Mouse (Mus musculus) midbrain, embryonic 11.5 days (tissue): ENCODE results near the gene Klhl29. TPM values are rescaled to one million over a fixed set of nuclear protein-coding genes. Genes with fewer than 3 reads are reported as not detected.
"Not testable (repeated sequence)": the region's sequence is repeated elsewhere in the genome, so short reads cannot be mapped to it uniquely, and the experiment has no call there.

Experiments
- ATAC-seq: fragments of 200-750 bp; cut with Nextera tagmentation; 2 replicates; pipeline ENCODE4 v1.8.0; 2017; ENCODE audit warnings: moderate TSS enrichment, moderate library complexity; ENCODE audit not compliant: low FRiP score
- DNase-seq: peaks from one replicate; pipeline ENCODE4 v3.0.0; 2015; ENCODE audit warnings: low spot score; ENCODE audit errors: missing footprints
- H3K27ac ChIP-seq: fragments of 300-500 bp; sonication (generic); 2 replicates; pipeline ENCODE4 v1.5.1; 2014; ENCODE audit warnings: low read depth, low read length
- H3K27me3 ChIP-seq: fragments of 300-500 bp; sonication (generic); 2 replicates; pipeline ENCODE4 v1.6.1; 2014; ENCODE audit warnings: mild to moderate bottlenecking, low read length, moderate library complexity, mixed read lengths; ENCODE audit not compliant: control insufficient read depth, insufficient read depth
- H3K36me3 ChIP-seq: fragments of 300-500 bp; sonication (generic); 2 replicates; pipeline ENCODE4 v1.6.1; 2014; ENCODE audit warnings: mild to moderate bottlenecking, low read length, moderate library complexity, mixed read lengths; ENCODE audit not compliant: control insufficient read depth, insufficient read depth
- H3K4me1 ChIP-seq: fragments of 300-500 bp; sonication (generic); 2 replicates; pipeline ENCODE4 v1.6.1; 2014; ENCODE audit warnings: low read length; ENCODE audit not compliant: control insufficient read depth, insufficient read depth
- H3K4me2 ChIP-seq: fragments of 300-500 bp; sonication (generic); 2 replicates; pipeline ENCODE4 v1.6.1; 2014; ENCODE audit warnings: mild to moderate bottlenecking, moderate library complexity
- H3K4me3 ChIP-seq: fragments of 300-500 bp; sonication (generic); 2 replicates; pipeline ENCODE4 v1.5.1; 2014; ENCODE audit warnings: low read depth, low read length
- H3K9ac ChIP-seq: fragments of 300-500 bp; sonication (generic); 2 replicates; pipeline ENCODE4 v1.6.1; 2014; ENCODE audit warnings: low read length
- H3K9me3 ChIP-seq: fragments of 300-500 bp; sonication (generic); 2 replicates; pipeline ENCODE4 v1.6.1; 2016; ENCODE audit warnings: low read length; ENCODE audit not compliant: control insufficient read depth
- WGBS: fragments of 180-500 bp; shearing (Covaris S2); extraction: QIAGEN DNeasy Blood & Tissue Kit; methylation state at CpG from one replicate; pipeline ENCODE4 v1.1.7; 2014; 5-methylcytosine and 5-hydroxymethylcytosine counted together
- polyA plus RNA-seq: library from polyadenylated mRNA; unstranded; fragments of >200 nt; fragmentation: Nextera tagmentation; extraction: Ambion mirVana; gene quantifications from 2 replicates; pipeline ENCODE4 v1.2.1, GENCODE M21; 2014

Gene Klhl29
- polyA plus RNA-seq, 1 experiment from 2014 or later = 2.0 TPM

- 91% methylated on average over 3 of the region's 3 CpGs for WGBS
Observed at GRCm38 (mm10) chr12:5364836-5365235, 10.6 kb downstream of the Klhl29 start.

GRCm38 (mm10) chr12:5363961-5364634, 11.4 kb downstream of the Klhl29 start:
- WGBS = 88% methylated on average over 17 of the region's 17 CpGs
- H3K4me2 ChIP-seq = no peak overlapping the region
- DNase-seq = no peak
- H3K27me3 ChIP-seq = no peaks in the 10 kb centered on the region
- H3K4me3 ChIP-seq = no peak overlapping the region
- H3K9ac ChIP-seq = no peak overlapping the region
- no peaks in the 10 kb centered on the region for H3K4me1 ChIP-seq
- no peak for ATAC-seq
- no peaks in the 10 kb centered on the region for H3K9me3 ChIP-seq
- no peaks in the 10 kb centered on the region for H3K36me3 ChIP-seq
- no peak overlapping the region for H3K27ac ChIP-seq

More at GRCm38 (mm10) chr12:5364836-5365235, 10.6 kb downstream of the Klhl29 start:
- Histone ChIP-seq H3K4me3 (no peak overlapping the region), H3K4me1 (no peaks in the 10 kb centered on the region), H3K4me2 (no peak overlapping the region), H3K36me3 (no peaks in the 10 kb centered on the region), H3K27me3 (no peaks in the 10 kb centered on the region), H3K27ac (no peak overlapping the region), H3K9me3 (no peaks in the 10 kb centered on the region), H3K9ac (no peak overlapping the region)
- no peak for DNase-seq
- no peak for ATAC-seq

- Histone ChIP-seq H3K4me3 (no peak overlapping the region), H3K36me3 (no peaks in the 10 kb centered on the region), H3K27ac (no peak overlapping the region), H3K9me3 (no peaks in the 10 kb centered on the region), H3K9ac (no peak overlapping the region), H3K4me2 (no peak overlapping the region), H3K4me1 (no peaks in the 10 kb centered on the region), H3K27me3 (no peaks in the 10 kb centered on the region)
- no peak for ATAC-seq
- no peak for DNase-seq
- 72% methylated on average over 5 of the region's 5 CpGs for WGBS
Observed at GRCm38 (mm10) chr12:5359065-5359464, 16.4 kb downstream of the Klhl29 start.

DNA sequence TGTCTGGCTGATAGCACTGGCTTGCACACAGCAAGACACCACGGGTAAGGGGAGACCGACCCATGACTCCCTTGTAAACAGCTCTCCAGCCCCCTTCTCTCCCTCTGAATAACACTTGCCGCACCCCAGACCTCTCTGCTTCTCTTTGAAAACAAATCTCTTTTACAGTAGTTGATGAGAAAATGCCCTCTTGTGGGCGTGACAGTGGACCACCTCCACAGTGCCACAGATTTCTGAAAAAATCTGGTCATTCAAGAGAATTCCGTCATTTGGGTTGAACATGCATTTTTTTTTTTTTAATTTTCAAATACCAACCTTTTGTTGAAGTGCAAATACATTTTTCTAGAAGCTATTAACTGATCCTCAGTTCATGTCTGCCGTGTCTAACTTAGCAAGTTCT, 17.0 kb downstream of the Klhl29 start:
- ATAC-seq = no peak
- WGBS = 62% methylated on average over 6 of the region's 6 CpGs
- no peak overlapping the region for H3K9ac ChIP-seq
- DNase-seq = no peak
- H3K4me1 ChIP-seq = no peaks in the 10 kb centered on the region
- no peaks in the 10 kb centered on the region for H3K9me3 ChIP-seq
- no peak overlapping the region for H3K27ac ChIP-seq
- H3K36me3 ChIP-seq = no peaks in the 10 kb centered on the region
- H3K27me3 ChIP-seq = no peaks in the 10 kb centered on the region
- no peak overlapping the region for H3K4me3 ChIP-seq
- no peak overlapping the region for H3K4me2 ChIP-seq

DNA sequence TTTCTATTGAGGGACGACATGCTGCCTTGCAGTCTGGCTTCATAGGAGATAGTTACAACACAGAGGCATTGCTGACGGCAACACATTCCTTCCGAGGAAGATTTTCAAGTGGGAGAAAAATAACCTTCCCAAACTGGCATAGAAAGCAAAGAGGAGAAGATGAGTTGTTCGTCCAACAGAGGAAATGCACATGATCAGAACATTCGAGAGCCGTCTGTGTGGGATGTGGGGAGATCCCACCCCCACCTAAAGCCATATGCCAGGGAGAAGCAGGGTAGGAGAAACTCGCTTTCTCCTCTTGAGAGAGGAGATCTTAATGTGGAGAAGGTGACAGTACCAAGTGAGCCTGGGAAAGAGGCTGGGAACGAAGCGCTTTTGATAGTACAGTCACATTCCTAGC, 22.1 kb downstream of the Klhl29 start:
- H3K27ac ChIP-seq = no peak overlapping the region
- ATAC-seq = no peak
- H3K4me2 ChIP-seq = no peak overlapping the region
- H3K36me3 ChIP-seq = no peaks in the 10 kb centered on the region
- no peak overlapping the region for H3K4me3 ChIP-seq
- H3K9me3 ChIP-seq = no peaks in the 10 kb centered on the region
- WGBS = 91% methylated on average over 9 of the region's 9 CpGs
- DNase-seq = no peak
- no peak overlapping the region for H3K9ac ChIP-seq
- H3K27me3 ChIP-seq = no peaks in the 10 kb centered on the region
- no peaks in the 10 kb centered on the region for H3K4me1 ChIP-seq

DNA sequence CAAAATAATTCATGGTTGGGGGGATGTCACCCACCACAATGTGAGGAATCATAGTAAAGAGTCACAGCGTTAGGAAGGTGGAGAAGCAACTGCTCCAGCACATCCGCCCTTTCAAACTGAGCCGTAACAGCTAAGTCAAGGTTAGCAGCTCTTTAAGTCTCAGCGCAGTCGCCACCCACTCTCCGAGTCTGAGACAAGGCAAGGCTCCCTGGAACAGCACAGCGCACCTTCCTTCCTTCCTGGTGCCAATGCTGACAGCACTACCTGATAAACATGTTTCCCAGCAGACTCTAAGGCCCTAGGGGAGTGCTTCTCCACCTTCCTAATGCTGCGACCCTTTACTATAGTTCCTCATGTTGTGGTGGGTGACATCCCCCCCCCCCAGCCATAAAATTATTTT, 22.7 kb downstream of the Klhl29 start:
- H3K4me2 ChIP-seq = no peak overlapping the region
- ATAC-seq (no peak), DNase-seq (no peak)
- no peak overlapping the region for H3K27ac ChIP-seq
- H3K4me1 ChIP-seq = no peaks in the 10 kb centered on the region
- H3K9ac ChIP-seq = no peak overlapping the region
- 95% methylated on average over 8 of the region's 8 CpGs for WGBS
- no peaks in the 10 kb centered on the region for H3K9me3 ChIP-seq
- H3K4me3 ChIP-seq = no peak overlapping the region
- no peaks in the 10 kb centered on the region for H3K27me3 ChIP-seq
- no peaks in the 10 kb centered on the region for H3K36me3 ChIP-seq

DNA sequence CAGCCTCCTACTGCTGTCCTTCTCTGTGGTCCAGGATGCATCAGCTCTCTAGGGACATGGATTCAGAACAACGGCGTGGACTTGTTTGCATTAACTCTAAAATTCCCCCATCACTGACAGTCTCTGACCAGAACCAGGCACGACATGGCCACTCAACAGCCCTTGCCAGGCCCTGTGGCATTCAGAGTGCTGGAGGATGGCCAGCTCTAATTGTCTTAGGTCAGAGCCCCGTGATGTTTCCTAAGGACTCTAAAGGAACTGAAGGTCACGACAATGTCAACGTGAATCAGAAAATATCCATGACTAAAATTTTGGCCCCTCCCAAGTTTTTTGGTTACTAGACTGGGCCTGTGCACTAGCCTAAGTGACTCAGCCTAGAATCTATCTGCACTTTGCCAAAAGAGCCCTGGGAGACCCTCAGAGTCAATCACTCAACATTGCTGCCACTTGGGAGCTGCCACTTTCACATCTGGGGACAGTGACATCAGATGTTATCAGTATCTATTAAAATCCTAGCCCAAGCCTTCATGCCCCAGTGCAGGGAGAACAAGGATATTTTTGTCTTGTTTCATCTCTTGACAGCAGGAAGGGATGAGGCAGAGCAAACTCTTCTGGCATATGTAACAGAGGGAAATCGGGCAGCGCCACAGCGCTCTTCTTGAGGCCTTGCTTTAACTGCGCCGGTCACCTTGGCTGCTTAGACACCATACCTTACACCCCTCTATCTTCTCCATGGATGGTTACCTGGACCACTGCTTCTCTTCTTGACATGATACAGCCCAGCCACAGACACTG, 24.8 kb downstream of the Klhl29 start:
- Histone ChIP-seq H3K9ac (no peak overlapping the region), H3K9me3 (no peaks in the 10 kb centered on the region), H3K27ac (no peak overlapping the region), H3K4me2 (no peak overlapping the region), H3K4me3 (no peak overlapping the region), H3K27me3 (no peaks in the 10 kb centered on the region), H3K36me3 (no peaks in the 10 kb centered on the region), H3K4me1 (no peaks in the 10 kb centered on the region)
- DNase-seq (no peak), ATAC-seq (no peak)
- 95% methylated on average over 11 of the region's 11 CpGs for WGBS

DNA sequence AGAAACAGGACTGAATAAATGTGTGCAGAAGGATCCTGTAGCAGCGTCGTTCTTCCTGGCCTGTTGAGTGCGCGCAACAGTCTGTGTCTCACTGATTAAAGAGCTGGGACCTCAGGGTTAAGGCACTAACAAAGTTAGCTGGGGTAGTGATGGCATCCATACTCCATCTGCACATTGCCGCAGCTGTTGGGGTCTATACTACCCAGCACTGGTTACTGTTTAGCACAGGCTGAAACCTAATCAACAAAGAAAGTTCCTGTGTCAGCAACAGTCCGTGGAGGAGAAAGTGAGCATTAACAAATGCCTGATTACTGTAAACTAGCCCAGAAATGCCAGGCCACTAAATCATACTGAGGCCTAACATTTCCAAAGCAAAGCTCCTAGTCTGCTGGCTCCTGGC, 30.4 kb downstream of the Klhl29 start:
- DNase-seq (no peak), ATAC-seq (no peak)
- H3K9me3 ChIP-seq = no peaks in the 10 kb centered on the region
- no peaks in the 10 kb centered on the region for H3K36me3 ChIP-seq
- no peak overlapping the region for H3K27ac ChIP-seq
- H3K27me3 ChIP-seq = no peaks in the 10 kb centered on the region
- H3K4me3 ChIP-seq = no peak overlapping the region
- no peak overlapping the region for H3K9ac ChIP-seq
- WGBS = 95% methylated on average over 6 of the region's 6 CpGs
- no peak overlapping the region for H3K4me2 ChIP-seq
- H3K4me1 ChIP-seq = no peaks in the 10 kb centered on the region

- ATAC-seq, H3K27me3 ChIP-seq, H3K4me1 ChIP-seq, H3K27ac ChIP-seq, H3K4me2 ChIP-seq, DNase-seq, H3K36me3 ChIP-seq, H3K9me3 ChIP-seq, H3K4me3 ChIP-seq, H3K9ac ChIP-seq: not testable (repeated sequence)
- WGBS = 93% methylated on average over 6 of the region's 7 CpGs
Observed at GRCm38 (mm10) chr12:5344457-5344856, 31.0 kb downstream of the Klhl29 start.
